Mouse (Mus musculus) liver, embryonic 14.5 days (tissue): ENCODE measurements around the gene Tbc1d13.

ENCODE experiments used
- CTCF ChIP-seq: IDR thresholded peaks from 2 replicates; pipeline ENCODE4 v1.5.1; 2016; ENCODE audit warnings: antibody characterized with exemption, low read depth, control low read depth
- EP300 ChIP-seq: IDR thresholded peaks from 2 replicates; pipeline ENCODE4 v1.6.1; 2016; ENCODE audit warnings: antibody characterized with exemption, low read depth

GRCm38 (mm10) chr2:30134378-30134711 is 799 bp downstream of the Tbc1d13 start:
- TF ChIP-seq EP300, result no peak
- no peak for TF ChIP-seq CTCF
